Mouse (Mus musculus): Measurements from ENCODE around the gene Eif4e3.

Eif4e3 gene

GRCm38 (mm10) chr6:99665457-99666317 is 884 bp downstream of the Eif4e3 start:
- no peak for DNase-seq (ENCODE audit: low spot score in 2 of 2)

GRCm38 (mm10) chr6:99663232-99663631 is 3.3 kb downstream of the Eif4e3 start:
- DNase-seq (ENCODE audit: low spot score in 2 of 2), result no peak

DNA sequence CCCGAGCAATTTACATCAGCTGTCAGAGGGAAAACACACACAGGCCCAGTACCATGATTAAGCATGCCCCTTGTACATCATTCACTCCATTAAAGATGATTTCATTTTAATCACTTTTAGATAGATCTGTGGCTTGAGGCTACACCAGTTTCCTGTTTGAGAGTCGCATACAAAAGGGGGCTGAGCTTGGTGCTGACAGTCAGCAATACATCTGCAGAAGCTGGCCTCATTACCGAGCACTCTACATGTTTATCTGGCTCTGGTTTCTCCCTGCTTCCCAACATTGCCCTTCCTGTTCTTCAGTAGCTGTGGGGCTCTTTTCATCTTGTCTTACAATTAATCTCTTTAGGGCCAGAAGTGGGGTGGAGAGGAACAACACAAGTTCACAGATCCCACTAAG is 6.1 kb downstream of the Eif4e3 start:
- no peak for DNase-seq (ENCODE audit: low spot score in 2 of 2)

GRCm38 (mm10) chr6:99658586-99658985 is 8.0 kb downstream of the Eif4e3 start:
- no peak for DNase-seq (ENCODE audit: low spot score in 2 of 2)

DNA sequence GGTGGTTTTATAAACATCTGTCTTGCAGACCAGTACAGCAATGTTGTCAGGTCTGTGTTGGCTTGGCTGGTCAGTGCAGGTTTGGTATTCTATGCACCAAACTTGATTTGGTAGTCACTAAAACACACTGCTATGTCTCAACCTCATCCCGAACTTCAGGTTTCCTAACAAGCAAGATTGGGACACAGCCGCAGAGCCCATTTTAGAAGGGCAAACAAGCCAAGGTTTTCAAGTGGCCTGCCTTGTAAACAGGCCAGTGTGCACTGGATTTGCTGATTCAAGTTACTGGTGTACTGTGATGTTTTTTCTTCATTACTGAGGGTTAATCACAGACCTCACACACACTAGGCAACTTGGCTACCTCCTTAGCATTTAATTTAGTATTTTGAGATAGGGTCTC is 10.5 kb downstream of the Eif4e3 start:
- DNase-seq (ENCODE audit: low spot score in 2 of 2), result no peak

- no peak for DNase-seq (ENCODE audit: low spot score in 2 of 2)
These were observed 11.1 kb downstream of the Eif4e3 start for GRCm38 (mm10) chr6:99655488-99655887.

DNA sequence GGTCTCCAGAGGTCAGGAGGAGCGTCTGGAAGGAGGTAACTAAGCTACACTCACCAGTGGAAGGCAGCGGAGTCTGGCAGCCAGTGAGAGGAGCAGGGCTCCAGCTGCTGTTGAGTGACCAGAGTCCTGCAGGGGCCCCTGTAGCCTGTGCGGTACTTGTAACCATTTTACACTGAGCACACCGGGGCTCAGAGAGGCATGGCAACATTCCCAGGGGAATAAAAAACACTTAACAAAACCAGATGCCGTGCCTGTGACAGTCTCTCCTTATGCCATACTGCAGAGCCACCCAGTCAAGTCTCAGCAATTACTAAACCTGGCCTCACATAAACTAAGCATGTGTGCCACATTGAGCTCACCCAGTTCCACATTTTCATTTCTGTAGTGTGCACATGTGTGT is 12.2 kb downstream of the Eif4e3 start:
- DNase-seq (ENCODE audit: low spot score in 2 of 2), result no peak

DNA sequence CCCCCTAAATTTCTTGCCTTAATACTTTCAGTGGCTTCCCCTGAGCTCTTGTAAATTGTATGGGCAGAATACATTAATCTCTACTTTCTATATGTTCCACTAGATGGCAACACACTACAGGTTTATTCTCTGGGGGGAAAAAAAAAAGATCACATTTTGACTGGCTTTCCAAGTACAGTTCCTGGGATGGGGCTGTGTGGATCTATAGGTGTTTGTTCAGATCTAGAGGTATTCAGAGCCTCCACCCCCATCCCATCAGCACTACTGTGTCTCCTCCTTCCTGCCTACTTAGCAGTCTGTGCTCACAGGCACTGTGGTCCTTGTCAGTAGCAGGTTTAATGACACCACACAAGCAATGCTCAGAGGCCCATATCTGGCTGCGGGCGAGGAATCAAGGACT is 14.2 kb downstream of the Eif4e3 start:
- no peak for DNase-seq (ENCODE audit: low spot score in 2 of 2)

DNA sequence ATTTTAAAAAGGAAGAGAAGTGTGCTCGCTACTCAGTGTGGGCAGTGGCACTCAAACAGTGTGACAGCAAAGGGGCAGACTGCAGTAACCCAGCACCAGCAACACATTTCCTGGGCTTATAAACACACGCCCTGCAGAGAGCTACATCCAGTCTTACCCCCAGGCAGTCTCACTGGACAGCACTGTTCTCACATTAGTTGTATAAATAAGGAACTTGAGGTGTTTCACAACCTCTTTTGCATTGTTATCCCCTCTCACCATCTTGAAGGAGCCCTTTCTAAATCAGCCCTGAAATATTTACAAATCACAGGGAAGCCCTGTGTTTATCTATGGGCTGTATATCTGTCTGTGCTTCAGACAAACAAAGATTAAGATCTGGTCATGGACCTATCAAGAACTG is 17.3 kb downstream of the Eif4e3 start:
- no peak for DNase-seq (ENCODE audit: low spot score in 2 of 2)

- DNase-seq (ENCODE audit: low spot score in 2 of 2), result no peak
These were observed 20.2 kb downstream of the Eif4e3 start for GRCm38 (mm10) chr6:99646344-99646743.

DNA sequence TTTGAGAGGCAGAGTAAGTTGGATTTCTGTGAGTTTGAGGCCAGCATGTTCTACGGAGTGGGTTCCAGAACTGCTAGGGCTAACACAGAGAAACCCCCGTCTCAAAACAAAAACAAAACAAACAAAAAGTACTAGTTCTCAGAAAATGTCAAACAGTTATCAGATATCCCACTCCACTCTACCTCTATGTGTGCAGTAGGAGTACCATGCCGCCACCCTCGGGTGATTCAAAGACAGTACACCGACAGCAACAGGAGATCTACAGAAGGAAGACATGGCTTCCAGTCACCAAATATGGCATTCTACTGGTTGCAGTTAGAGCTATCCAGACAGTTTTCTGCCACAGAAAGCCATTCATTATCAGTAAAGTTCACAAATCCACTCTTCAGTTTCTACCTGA is 21.7 kb downstream of the Eif4e3 start:
- DNase-seq (ENCODE audit: low spot score in 2 of 2), result no peak

- DNase-seq (ENCODE audit: low spot score in 2 of 2), result no peak
These were observed 22.2 kb downstream of the Eif4e3 start for GRCm38 (mm10) chr6:99644386-99644785.

- no peak for DNase-seq (ENCODE audit: low spot score in 2 of 2)
These were observed 23.0 kb downstream of the Eif4e3 start for GRCm38 (mm10) chr6:99643439-99644199.

GRCm38 (mm10) chr6:99637456-99637855 is 29.1 kb downstream of the Eif4e3 start:
- DNase-seq (ENCODE audit: low spot score in 2 of 2), result no peak

GRCm38 (mm10) chr6:99636801-99637200 is 29.8 kb downstream of the Eif4e3 start:
- no peak for DNase-seq (ENCODE audit: low spot score in 2 of 2)

GRCm38 (mm10) chr6:99636121-99636520 is 30.4 kb downstream of the Eif4e3 start:
- DNase-seq (ENCODE audit: low spot score in 2 of 2), result no peak

DNA sequence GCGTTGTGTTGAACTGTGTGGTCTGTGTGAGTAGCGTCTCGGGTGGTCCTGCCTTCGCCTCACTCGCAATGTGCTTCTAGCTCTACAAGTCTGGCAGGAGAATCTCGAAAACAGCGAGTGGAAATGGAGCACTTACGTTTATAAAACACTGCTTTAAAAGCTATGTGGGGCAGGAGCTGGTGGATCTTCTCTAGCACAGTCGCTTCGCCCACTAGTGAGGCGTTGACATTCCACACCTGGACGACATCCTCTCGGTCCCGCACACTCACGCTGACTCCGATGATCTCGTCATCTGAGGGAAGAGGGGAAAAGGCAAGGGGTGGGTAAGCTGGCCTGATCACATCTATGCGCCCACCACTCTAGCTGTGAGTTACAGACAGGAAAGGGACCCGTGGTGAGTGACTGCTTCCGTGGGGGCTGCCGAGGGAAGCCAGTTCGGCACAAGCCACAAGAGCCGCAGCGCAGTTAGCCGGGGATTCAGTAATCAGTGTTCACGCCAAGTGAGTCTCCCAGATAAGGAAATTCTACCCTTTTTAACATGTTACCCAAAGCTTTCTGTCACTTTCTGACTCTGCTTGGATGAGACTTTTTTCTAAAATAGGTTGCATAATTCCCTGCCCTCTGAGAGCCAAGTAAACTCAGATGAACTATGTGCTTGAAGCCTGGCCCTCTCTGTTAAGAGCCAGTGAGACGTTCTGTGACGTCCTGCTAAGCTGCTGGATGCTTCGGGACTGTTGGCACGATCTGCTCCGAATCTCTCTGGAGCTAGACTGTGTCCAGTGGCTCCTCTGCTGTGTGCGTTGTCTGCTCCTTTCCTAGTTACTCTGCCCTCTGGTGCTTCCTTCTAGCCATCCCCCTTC is 34.2 kb downstream of the Eif4e3 start:
- no peak for DNase-seq (ENCODE audit: low spot score in 2 of 2)

GRCm38 (mm10) chr6:99631637-99632036 is 34.9 kb downstream of the Eif4e3 start:
- DNase-seq (ENCODE audit: low spot score in 2 of 2), result no peak

DNA sequence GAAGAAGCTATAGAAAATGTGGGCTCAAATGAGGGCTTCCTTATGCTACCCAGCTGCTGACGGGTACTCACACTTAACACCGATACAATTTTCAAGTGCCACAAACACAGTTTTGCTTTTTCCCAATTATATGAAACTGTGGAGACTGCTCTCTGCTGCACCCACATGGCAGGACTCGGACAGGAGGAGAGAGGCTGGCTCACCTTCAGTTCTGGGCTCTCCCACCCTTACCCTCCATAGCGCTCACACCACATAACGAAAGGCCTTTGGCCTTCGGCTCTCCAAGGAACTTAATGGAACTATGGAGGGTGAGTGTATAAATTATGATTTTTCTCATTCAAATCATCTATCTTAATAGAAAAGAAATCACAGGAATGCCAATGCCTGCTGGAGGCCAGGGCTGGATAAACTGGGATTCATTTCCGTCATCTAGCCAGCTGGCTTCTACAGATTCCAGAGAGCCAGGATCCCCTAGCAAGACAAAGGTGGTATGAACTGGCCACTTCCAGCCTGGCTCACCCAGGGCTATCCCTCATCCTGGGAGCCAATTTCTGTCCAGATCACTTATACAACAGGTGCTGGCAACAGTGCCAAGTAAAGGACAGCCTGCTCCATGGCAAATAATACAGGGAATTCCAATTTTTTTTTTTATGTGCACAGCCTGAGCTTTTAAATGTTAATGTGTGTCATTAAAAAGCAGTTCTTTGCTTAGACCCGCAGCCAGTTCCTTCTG is 36.7 kb downstream of the Eif4e3 start:
- DNase-seq (ENCODE audit: low spot score in 2 of 2), result no peak

GRCm38 (mm10) chr6:99626347-99626746 is 40.2 kb downstream of the Eif4e3 start:
- DNase-seq (ENCODE audit: low spot score in 2 of 2), result no peak

DNA sequence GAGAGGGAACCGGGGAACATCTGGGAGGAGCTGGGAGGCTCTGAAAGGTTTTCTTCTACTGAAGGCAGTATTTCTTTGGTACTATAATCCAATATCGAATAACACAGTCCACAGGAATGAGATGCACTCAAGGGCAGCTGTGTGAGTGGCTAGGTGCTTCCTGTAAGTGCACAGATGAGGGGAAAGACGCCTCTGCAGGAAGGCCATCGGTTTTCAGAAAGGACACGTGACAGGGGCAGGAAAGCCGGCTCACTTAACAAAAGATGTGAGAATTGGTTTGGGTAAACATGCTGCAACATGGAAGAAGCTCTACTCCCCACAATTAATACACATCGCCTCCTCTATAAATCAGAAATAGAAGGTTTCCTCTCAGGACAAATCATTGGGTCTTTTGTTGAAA is 40.8 kb downstream of the Eif4e3 start:
- DNase-seq (ENCODE audit: low spot score in 2 of 2), result no peak

Data from right cerebral cortex, adult 2 months (tissue).